Mouse (Mus musculus): ENCODE results near the gene Car1. TPM values are rescaled to one million over a fixed set of nuclear protein-coding genes. Genes with fewer than 3 reads are reported as not detected.
"Not testable (repeated sequence)": the region's sequence is repeated elsewhere in the genome, so short reads cannot be mapped to it uniquely, and the experiment has no call there.

Car1 gene
- total RNA-seq, 2 experiments from 2014 or later: not detected

DNA sequence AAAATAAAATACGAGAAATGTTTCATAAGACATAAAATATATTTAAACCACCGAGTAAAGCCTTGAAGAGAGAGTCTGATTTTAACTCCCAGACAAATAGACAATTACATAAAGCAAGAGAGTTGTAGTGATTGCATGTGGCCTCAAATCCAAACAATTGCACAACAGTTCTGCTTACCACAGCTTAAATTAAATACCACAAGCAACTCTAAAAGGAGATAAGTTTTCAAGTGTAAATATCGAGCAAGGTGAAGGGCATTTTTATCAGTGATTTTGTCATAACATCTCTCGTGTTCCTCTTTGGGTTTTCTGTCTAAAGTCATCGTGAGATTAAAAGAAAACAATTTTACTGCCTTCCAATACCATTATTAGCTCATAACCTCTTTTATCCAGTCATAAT, 25.0 kb downstream of the Car1 start:
- not testable (repeated sequence) for DNase-seq

DNA sequence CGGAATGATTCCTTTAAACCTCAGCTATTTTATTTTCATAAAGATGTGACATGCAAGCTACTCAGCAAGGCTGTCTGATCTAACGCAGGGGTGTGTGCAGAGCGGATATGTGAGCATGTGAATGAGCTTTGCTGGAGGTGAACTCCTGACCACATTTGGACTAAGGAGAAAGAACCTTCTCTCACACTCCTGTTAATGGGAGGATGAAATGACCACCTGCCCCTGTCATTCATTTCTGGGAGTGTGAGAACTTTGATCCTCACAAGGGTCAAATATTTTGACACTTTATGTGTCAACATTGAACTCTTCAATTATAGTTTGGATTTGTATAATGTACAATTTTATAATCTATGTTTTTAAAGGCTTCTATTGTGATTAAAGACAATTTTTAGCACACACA, 25.8 kb downstream of the Car1 start:
- not testable (repeated sequence) for DNase-seq

DNA sequence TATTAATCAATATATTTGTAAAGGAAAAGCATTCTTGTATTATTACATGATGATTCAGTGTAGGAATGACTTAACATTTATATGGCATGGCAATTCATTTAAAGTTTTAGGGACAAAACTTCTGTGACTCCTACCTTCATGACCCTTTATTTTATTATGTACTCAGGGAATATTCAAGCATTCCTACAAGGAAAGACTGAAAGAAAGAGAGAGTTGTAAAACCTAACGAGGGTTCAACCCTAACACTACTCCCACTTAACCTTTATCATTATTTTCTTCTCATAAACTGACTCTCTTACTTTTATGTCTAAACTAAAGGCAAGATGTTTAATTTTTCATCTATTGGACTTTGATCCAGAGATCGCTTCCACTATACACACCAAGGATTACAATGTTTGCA, 28.0 kb downstream of the Car1 start:
- DNase-seq: no peak

DNA sequence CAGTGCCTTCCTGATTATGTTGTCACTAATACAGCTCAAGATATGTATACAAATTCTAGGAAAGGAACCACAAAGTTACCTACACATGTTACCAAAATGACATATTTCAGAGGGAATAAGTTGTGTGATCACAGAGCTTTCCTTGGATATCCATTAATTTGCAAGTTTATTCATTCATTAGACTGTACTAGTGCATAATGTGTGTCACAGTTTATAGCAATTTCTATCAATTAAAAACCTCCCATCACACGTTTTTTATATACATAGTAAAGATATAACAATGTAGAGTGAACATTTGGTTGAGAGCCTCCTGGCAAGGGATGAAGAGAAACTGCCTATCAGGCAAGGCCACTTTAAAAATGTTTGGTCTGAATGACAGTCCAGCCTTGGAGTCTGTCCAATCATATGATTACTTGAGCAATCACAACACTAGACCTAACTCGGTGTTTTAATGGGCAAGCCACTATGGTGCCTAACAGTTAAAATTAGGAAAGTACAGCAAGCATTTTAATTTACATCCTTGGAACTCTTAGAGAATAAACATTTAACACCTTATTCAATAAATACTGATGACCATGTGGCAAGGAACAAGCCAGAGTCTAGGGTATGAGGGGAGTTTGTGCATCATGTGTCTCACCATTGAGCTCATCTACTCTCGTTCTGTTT, 31.5 kb downstream of the Car1 start:
- not testable (repeated sequence) for DNase-seq

DNA sequence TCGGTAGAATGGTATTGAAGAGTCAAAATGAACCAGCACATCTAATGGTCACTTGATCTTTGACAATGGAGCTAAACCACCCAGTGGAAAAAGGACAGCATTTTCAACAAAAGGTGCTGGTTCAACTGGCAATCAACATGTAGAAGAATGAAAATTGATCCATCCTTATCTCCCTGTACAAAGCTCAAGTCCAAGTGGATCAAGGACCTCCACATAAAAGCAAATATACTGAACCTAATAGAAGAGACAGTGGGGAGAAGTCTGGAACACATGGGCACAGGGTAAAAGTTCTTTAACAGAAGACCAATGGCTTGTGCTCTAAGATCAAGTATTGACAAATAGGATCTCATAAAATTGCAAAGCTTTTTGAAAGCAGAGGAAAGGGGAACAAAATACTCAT, 33.6 kb downstream of the Car1 start:
- DNase-seq: not testable (repeated sequence)

DNA sequence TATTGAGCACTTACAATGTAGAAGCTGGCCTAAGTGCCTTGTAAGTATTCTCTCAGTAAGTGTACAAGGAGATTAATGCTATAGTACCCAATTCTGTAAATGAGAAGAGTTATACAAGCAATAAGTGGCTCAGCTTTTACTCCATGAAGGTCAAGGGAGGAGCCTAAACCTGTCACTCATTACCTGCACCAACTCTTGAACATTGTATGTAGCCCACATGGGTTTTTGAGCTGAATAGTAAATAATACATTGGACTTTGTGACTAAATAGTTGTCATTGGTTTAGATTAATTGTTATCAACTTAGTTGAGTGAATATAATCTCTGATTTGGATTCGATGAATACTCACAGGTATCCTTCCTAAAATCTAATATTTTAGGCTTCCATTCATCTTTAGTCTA, 35.7 kb downstream of the Car1 start:
- not testable (repeated sequence) for DNase-seq

DNA sequence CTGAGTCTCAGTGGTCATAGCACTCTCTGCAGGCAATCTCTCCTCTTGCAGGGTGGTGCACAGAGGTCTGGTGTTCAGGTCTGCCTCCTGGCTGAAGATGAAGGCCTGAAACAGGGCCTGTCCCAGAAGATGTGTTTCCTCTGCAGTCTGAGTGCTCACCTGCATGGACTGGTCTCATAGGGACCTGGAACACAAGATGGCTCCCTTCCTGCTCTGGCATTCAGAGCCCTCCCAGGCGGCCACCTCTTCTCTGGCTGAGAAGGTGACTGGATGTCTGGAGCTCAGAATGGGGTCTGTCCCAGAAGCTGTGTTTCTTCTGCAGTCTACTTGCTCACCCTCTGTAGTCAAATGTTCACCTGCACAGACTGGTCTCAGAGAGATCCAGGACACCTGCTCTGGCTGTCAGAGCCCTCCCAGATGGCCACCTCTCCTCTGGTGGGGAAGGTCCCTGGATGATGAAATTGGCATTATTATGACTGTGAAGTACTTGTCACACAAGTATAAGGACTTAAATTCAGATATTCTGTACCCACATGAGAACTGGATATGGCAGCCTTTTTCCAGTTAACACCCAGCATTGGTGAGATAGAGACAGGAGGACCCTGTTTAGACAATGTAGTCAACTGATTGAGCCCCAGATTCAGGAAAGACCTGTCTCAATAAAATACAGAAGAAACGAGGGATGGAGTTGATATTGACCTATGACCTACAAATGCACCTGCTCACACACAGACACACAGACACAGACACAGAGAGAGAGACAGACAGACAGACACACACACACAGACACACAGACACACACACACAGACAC, 43.2 kb downstream of the Car1 start:
- no peak for DNase-seq

DNA sequence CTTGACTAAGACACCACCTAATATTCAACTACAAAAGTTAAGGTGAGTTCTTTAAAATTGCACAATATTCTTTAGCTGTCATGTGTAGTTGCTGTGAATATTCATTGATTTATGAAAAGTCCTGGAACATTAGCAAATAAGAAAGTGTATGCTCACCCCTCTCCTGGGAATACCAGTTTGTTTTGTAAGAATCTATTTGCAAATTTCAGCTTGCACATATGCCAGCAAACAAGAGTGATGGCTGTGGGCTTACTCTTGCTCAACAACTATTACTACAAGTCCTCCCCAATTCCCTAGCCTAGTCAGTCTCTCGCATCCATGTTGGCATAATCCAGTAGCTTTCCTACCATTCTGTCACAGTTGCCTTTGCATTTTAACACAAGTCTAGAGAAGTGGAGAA, 52.5 kb downstream of the Car1 start:
- DNase-seq: no peak

DNA sequence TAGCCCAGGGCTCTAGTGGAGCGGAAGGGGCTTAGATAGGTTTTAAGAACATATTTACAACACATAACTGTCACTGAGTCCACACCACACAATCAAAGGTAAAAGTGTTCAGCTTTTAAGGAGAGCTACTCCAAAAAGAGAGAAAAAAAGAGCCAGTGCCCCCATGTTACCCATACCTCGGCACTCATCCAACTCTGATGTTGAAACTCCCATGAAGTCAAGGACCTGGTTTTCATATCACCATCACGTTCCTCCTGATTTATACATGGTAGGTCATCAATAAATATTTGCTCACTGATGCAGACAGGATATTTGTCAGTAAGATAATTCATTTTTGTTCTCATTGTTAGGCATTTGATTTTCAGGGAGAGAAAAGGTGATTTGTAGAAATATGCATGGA, 62.1 kb downstream of the Car1 start:
- DNase-seq: no peak

DNA sequence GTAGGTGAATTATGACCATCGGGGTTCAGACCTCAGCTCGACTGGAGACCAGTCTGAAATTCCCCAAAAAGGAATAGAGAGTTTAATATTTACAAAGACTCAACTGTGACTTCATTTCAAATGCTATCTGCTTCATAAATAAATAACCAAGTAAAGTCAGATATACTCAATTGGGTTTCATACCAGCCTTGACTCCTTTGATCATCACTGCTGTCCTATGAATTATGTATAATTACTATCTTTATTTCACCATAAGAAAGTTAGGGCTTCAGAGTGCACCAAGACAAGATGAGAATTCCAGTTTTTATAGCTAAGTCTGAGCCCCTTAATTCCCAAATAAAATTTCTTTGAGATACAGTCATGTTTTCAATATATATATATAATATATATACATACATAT, 69.9 kb downstream of the Car1 start:
- DNase-seq: no peak

DNA sequence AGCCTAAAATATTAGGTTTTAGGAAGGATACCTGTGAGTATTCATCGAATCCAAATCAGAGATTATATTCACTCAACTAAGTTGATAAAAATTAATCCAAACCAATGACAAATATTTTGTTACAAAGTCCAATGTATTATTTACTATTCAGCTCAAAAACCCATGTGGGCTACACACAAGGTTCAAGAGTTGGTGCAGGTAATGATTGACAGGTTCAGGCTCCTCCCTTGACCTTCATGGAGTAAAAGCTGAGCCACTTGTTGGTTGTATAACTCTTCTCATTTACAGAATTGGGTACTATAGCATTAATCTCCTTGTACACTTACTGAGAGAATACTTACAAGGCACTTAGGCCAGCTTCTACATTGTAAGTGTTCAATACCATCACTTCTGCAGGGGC, 80.7 kb downstream of the Car1 start:
- not testable (repeated sequence) for DNase-seq

DNA sequence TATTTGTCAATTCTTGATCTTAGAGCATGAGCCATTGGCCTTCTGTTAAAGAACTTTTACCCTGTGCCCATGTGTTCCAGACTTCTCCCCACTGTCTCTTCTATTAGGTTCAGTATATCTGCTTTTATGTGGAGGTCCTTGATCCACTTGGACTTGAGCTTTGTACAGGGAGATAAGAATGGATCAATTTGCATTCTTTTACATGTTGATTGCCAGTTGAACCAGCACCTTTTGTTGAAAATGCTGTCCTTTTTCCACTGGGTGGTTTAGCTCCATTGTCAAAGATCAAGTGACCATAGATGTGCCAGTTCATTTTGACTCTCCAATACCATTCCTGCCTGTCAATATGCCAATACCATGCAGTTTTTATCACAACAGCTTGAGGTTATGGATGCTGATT, 82.7 kb downstream of the Car1 start:
- not testable (repeated sequence) for DNase-seq

Other genes starting within 250 kb of the Car1 start
- gene 1810022K09Rik, start 197.1 kb downstream of the Car1 start, total RNA-seq (2021): 10 to 100 TPM; 64.2 to 68.1 TPM
- 1 to 10 TPM in 1 of 2 experiments, under 1 TPM in 1; 0.67 to 2.3 TPM for gene Car13, start 166.6 kb downstream of the Car1 start, total RNA-seq (2021)
- gene Car3, start 55.1 kb upstream of the Car1 start, total RNA-seq (2021): 100 to 1,000 TPM in 1 of 2 experiments, 10 to 100 TPM in 1; 55.7 to 255 TPM
- gene Car2, start 77.9 kb upstream of the Car1 start, total RNA-seq (2021): 1 to 10 TPM; 5.9 to 7.9 TPM